21 mouse cellular contexts compared by ENCODE assay signal in genomic region chr11:59745851-59746250, GRCm38 (mm10). TPM values are rescaled to one million over a fixed set of nuclear protein-coding genes. Genes with fewer than 3 reads are reported as not detected.
DNase-seq lines count a peak whose midpoint lies in the region; ATAC-seq and TF ChIP-seq lines count a peak whose summit lies in the region.
"Had no signal": no experiment of that assay in that cellular context is flagged by ENCODE, and none has a peak within 500 bp of the region (broad histone marks: within the 10 kb centered on the region; RNA-seq: fewer than 3 reads in every experiment).

No protein-coding gene starts in this region.

- no peak overlapping the region for H3K4me2 ChIP-seq in forebrain, postnatal 0 days (ENCODE audit: low read depth)
- no peak overlapping the region for H3K4me2 ChIP-seq in hindbrain, embryonic 12.5 days (replicated peaks)
- H3K4me2 ChIP-seq: embryonic facial prominence, embryonic 12.5 days; embryonic facial prominence, embryonic 15.5 days; forebrain, embryonic 12.5 days; forebrain, embryonic 15.5 days; heart, embryonic 12.5 days; heart, embryonic 15.5 days; hindbrain, embryonic 15.5 days had no signal

- peak overlapping the region; percentile 46 for H3K27ac ChIP-seq in layer of hippocampus, adult 2 months
- no peak overlapping the region for H3K27ac ChIP-seq in forebrain, postnatal 0 days (ENCODE audit: low read depth, low read length)
- no peak overlapping the region for H3K27ac ChIP-seq in hindbrain, embryonic 12.5 days
- H3K27ac ChIP-seq: embryonic facial prominence, embryonic 12.5 days; embryonic facial prominence, embryonic 15.5 days; forebrain, embryonic 12.5 days; forebrain, embryonic 15.5 days; heart, embryonic 15.5 days; hindbrain, embryonic 15.5 days had no signal

- ATAC-seq in megakaryocyte progenitor cell, adult 5-6 weeks (replicated peaks; ENCODE audit: poor library complexity), result peak; percentile 37; the same call in 1 of the 2 replicates
- ATAC-seq in forebrain, postnatal 0 days, result no peak
- no peak for ATAC-seq in hindbrain, embryonic 12.5 days (ENCODE audit: low FRiP score)
- ATAC-seq: CD4-positive, CD25-positive, alpha-beta regulatory T cell, adult 4 months; forebrain, embryonic 15.5 days had no signal

- H3K4me3 ChIP-seq in layer of hippocampus, adult 2 months, result no peak overlapping the region
- H3K4me3 ChIP-seq in forebrain, postnatal 0 days (ENCODE audit: low read depth, low read length), result no peak overlapping the region
- no peak overlapping the region for H3K4me3 ChIP-seq in hindbrain, embryonic 12.5 days
- H3K4me3 ChIP-seq: embryonic facial prominence, embryonic 12.5 days; embryonic facial prominence, embryonic 15.5 days; forebrain, embryonic 12.5 days; forebrain, embryonic 15.5 days; heart, embryonic 12.5 days; heart, embryonic 15.5 days; hindbrain, embryonic 15.5 days had no signal

- peaks cover 64% of the 10 kb centered on the region for H3K36me3 ChIP-seq in forebrain, postnatal 0 days (ENCODE audit: insufficient read depth)
- H3K36me3 ChIP-seq in hindbrain, embryonic 12.5 days, result peaks cover 69% of the 10 kb centered on the region

- H3K4me1 ChIP-seq in forebrain, postnatal 0 days (ENCODE audit: insufficient read depth), result no peaks in the 10 kb centered on the region
- no peaks in the 10 kb centered on the region for H3K4me1 ChIP-seq in hindbrain, embryonic 12.5 days
- H3K4me1 ChIP-seq: embryonic facial prominence, embryonic 12.5 days; embryonic facial prominence, embryonic 15.5 days; forebrain, embryonic 12.5 days; forebrain, embryonic 15.5 days; heart, embryonic 12.5 days; heart, embryonic 15.5 days; hindbrain, embryonic 15.5 days had no signal

- WGBS in forebrain, postnatal 0 days, result 88% methylated on average over 5 of the region's 5 CpGs
- WGBS in hindbrain, embryonic 12.5 days, result 93% methylated on average over 5 of the region's 5 CpGs

- H3K27me3 ChIP-seq in forebrain, postnatal 0 days (ENCODE audit: insufficient read depth, low read length), result no peaks in the 10 kb centered on the region
- no peaks in the 10 kb centered on the region for H3K27me3 ChIP-seq in hindbrain, embryonic 12.5 days
- H3K27me3 ChIP-seq: embryonic facial prominence, embryonic 12.5 days; embryonic facial prominence, embryonic 15.5 days; forebrain, embryonic 12.5 days; forebrain, embryonic 15.5 days; heart, embryonic 12.5 days; heart, embryonic 15.5 days; hindbrain, embryonic 15.5 days had no signal

- no peak overlapping the region for H3K9ac ChIP-seq in forebrain, postnatal 0 days
- no peak overlapping the region for H3K9ac ChIP-seq in hindbrain, embryonic 12.5 days
- H3K9ac ChIP-seq: embryonic facial prominence, embryonic 12.5 days; embryonic facial prominence, embryonic 15.5 days; forebrain, embryonic 12.5 days; forebrain, embryonic 15.5 days; heart, embryonic 12.5 days; heart, embryonic 15.5 days; hindbrain, embryonic 15.5 days had no signal

- DNase-seq in layer of hippocampus, adult 2 months (ENCODE audit: low spot score in 2 of 2), result no peak
- DNase-seq in layer of hippocampus, postnatal 25 days (ENCODE audit: extremely low spot score in 1 of 2, low spot score in 1 of 2), result no peak
- DNase-seq in brain, adult 2 months (ENCODE audit: low read depth, low spot score), result peak; percentile 40
- DNase-seq in gonadal fat pad, adult 2 months (ENCODE audit: low read depth), result peak; percentile 41
- no peak for DNase-seq in forebrain, postnatal 0 days
- no peak for DNase-seq in left cerebral cortex, postnatal 10 days (ENCODE audit: extremely low spot score in 1 of 2, low spot score in 2 of 2)
- DNase-seq: adrenal gland, adult 2 months; cerebellum, adult 11-12 months; cerebellum, adult 8-10 months; gastrocnemius, postnatal 36 days had no signal

- intact Hi-C loops in left cerebral cortex, postnatal 10 days (cut with DNase I), result loop anchor here (2.0 to 10.0 kb wide), 2 partner anchors 119 to 221 kb away; partner anchors contain the start of gene Zkscan17

- H3K9me3 ChIP-seq in forebrain, postnatal 0 days (ENCODE audit: low read length), result no peaks in the 10 kb centered on the region
- no peaks in the 10 kb centered on the region for H3K9me3 ChIP-seq in hindbrain, embryonic 12.5 days (replicated peaks)
- H3K9me3 ChIP-seq: embryonic facial prominence, embryonic 12.5 days; embryonic facial prominence, embryonic 15.5 days; forebrain, embryonic 12.5 days; forebrain, embryonic 15.5 days; heart, embryonic 12.5 days; heart, embryonic 15.5 days; hindbrain, embryonic 15.5 days had no signal

- no peak for TF ChIP-seq CTCF in layer of hippocampus, adult 2 months (conservative IDR thresholded peaks at IDR 0.05)
- no peak for TF ChIP-seq CTCF in forebrain, postnatal 0 days (IDR thresholded peaks at IDR 0.05; ENCODE audit: low read depth)

RNA-seq across cellular contexts. Expression of gene Pld6, which starts 41.6 kb away (rescaled TPM):
- total RNA-seq in layer of hippocampus, adult 2 months (2021), result 1 to 10 TPM in 1 of 2 experiments, under 1 TPM in 1; 0.69 to 1.2 TPM
- total RNA-seq in layer of hippocampus, postnatal 25 days (2021), result under 1 TPM; 0.49 to 0.96 TPM
- 2.0 and 2.2 TPM in 2 replicates for polyA plus RNA-seq in gonadal fat pad, adult 2 months (2012; rRNA removed)
- 0.37 and 1.1 TPM in 2 replicates for total RNA-seq in megakaryocyte progenitor cell, adult 5-6 weeks (2015)
- 0.91 and 1.3 TPM in 2 replicates for total RNA-seq in megakaryocyte progenitor cell, adult 5-6 weeks (2017)
- total RNA-seq in forebrain, postnatal 0 days (2014; rRNA removed), result 0.92 and 6.0 TPM in 2 replicates
- 6.8 and 12.1 TPM in 2 replicates for polyA plus RNA-seq in forebrain, postnatal 0 days (2015; fragmentation: Nextera tagmentation; extraction: Ambion mirVana)
- 1 to 10 TPM; 1.2 TPM for total RNA-seq in left cerebral cortex, postnatal 10 days (2021)
- polyA plus RNA-seq in hindbrain, embryonic 12.5 days (2016; fragmentation: Nextera tagmentation; extraction: Ambion mirVana), result 1.2 and 1.5 TPM in 2 replicates
- total RNA-seq: gastrocnemius, adult 18-20 months; gastrocnemius, postnatal 36 days had no signal

Comparison
In these comparisons a context has a peak if more than half of its experiments do, and no peak if none do; other contexts are left out.
1. DNase-seq: peak in brain, adult 2 months (single experiment) and gonadal fat pad, adult 2 months (single experiment); none in layer of hippocampus, adult 2 months (0 of 2), layer of hippocampus, postnatal 25 days (0 of 2), forebrain, postnatal 0 days (single experiment) and left cerebral cortex, postnatal 10 days (0 of 2).